Mouse (Mus musculus): Measurements from ENCODE around the gene Fli1. TPM values are rescaled to one million over a fixed set of nuclear protein-coding genes. Genes with fewer than 3 reads are reported as not detected.

The Fli1 gene
- total RNA-seq, 2 experiments from 2014 or later, result 16.2 to 16.6 TPM

DNA sequence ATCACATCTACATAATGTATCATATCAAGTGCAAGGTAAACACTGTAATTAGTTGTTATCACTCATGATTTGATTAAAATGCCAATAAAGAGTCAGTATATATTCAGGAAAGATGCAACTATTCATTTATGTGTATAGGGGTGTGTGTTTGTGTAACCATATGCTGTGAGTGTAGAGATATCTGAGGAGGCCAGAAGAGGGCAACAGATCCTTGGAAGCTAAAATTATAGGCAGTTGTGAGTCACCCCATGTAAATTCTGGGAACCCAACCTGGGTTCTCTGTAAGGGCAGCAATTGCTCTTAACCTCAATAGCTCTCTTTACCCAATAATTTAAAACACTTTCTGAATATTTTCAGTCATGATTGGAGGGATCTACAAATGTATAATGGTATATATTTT, 122.0 kb downstream of the Fli1 start:
- intact Hi-C loops (cut with DNase I; ENCODE audit: low total_unique reads), result no loop called here
- DNase-seq, result no peak

DNA sequence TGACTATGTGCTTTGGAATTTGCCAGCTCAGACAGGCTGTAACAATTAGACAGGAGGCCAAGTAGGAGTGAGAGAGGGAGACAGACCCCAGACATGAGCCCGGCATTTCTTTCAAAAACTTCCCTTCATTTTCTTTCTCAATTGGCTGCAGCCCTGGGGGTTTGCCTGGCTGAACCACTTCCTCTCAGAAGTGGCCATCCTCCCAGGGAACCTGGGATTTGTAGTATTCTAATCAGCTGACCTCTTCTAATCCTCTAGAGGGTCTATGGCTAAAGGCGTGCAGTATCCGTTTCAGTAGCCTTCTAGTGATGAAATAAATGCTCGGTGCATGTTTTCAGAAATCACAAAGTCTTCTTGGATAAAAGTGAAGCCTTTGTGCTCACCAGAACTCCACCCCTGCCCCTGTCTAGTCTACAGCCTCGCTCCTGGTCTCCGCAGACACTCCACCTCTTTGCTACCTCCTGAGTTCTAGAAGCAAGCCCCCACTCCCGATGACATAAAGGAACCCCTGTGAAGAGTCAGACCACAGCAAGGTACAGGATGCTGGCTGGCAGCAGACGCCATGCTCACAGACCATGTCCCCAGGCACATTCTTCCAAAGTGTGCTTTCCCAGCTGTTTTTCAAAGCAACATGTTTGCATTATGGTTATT, 125.1 kb downstream of the Fli1 start:
- no peak for DNase-seq
- intact Hi-C loops (cut with DNase I; ENCODE audit: low total_unique reads), result no loop called here

DNA sequence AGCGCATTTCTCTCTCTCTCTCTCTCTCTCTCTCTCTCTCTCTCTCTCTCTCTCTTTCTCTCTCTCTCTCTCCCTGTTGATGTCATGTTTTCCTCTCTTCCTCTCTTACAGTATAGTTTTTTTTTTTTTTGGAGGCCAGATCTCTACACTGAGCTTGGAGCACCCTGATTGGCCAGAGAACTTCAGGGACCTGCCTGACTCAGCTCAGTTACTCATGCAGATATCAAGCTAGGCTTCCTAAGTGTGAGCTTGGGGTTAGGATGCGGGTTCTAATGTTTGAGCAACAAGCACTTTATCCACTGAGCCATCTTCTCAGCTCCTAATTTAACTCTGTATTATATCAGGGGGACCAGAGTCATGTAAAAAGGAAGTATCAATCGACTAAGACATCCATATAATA, 126.7 kb downstream of the Fli1 start:
- intact Hi-C loops (cut with DNase I; ENCODE audit: low total_unique reads), result no loop called here
- no peak for DNase-seq

DNA sequence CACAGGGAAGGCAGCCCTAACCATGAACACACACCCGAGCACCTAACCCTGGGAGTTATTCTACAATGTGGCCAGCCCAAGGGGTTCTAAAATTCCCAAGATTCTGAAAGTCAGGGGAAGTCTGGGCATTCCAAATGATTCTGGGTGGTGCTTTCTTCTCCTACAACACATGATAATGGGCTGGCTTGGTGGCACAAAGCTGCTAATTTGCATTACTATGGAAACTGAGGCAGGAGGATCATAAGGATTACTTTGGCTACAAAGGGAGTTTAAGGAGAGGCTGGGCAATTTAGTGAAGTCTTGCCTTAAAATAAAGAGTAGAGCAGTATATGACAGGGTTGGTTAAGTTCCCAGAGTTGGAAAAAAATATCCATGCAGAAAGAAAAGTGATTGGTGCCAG, 127.7 kb downstream of the Fli1 start:
- intact Hi-C loops (cut with DNase I; ENCODE audit: low total_unique reads), result no loop called here
- no peak for DNase-seq

DNA sequence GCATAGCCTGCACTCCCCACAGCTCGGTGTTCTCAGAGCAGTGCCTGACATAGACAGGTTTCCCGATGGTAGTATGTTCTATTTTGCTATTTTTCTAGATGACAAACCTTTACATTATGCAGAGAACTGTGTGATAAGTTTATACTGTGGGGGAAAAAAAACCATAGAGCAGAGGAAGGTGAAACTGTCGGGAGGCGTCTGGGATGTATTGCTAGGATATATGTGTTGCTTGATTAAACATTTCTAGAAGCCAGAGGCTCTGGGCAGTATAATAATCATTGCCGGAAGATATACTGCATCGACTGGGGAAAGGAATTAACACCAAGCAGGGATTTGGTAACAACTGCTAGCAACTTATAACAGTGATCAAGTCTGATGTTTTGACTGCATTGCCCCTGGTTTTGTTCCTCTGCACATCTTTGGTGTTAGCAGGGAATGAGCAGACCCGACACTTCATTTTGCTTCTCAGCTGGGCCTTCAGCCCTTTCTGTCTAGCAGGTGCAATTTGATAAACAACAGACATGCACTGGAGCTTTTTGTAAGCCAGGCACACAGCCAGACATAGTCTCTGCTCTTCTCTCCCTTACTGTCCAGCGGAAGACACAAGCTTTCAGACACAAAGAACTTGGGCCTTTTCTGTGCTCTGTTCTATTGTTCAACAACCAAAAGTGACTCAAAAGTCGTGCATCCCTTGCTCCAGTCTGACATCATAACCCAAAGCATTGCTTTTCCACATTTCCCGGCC, 129.7 kb downstream of the Fli1 start:
- intact Hi-C loops (cut with DNase I; ENCODE audit: low total_unique reads), result no loop called here
- DNase-seq, result no peak

DNA sequence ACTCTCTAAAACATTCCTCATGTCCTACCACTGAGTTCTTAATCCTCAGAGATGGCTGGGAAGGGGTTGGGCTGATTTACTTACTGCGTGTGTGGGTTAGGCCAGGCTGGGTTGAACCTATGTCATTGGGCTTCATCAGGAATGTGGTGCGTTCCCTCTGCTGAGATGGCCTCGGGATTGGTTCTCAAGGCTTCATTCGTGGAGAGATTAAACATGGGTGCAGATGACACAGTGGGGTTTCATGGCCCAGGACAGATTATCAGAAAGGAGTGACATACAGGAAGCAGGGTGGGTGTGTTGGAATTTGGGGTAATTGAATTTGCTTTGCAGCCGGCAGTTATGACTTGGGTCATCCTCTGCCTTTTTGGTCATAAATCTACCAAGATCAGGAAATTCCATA, 131.2 kb downstream of the Fli1 start:
- no peak for DNase-seq
- intact Hi-C loops (cut with DNase I; ENCODE audit: low total_unique reads), result no loop called here

DNA sequence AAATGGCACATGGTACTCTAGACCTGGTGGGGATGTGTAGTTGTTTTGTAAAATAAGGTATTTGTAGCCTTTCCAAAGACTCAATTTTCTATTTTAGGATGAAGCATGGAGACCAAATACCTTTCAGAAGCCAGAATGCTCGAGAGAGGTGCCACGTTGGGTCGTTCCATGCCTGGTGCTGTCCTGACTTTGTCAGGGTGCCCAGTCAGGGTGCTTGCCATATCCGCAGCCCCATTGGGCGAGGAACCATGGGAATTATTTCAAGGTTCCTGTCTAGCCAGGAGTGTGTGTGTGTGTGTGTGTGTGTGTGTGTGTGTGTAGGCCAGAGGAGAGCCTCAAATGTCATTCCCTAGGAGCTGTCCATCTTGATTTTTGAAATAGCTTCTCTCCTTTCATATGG, 132.0 kb downstream of the Fli1 start:
- intact Hi-C loops (cut with DNase I; ENCODE audit: low total_unique reads), result no loop called here
- DNase-seq, result no peak

DNA sequence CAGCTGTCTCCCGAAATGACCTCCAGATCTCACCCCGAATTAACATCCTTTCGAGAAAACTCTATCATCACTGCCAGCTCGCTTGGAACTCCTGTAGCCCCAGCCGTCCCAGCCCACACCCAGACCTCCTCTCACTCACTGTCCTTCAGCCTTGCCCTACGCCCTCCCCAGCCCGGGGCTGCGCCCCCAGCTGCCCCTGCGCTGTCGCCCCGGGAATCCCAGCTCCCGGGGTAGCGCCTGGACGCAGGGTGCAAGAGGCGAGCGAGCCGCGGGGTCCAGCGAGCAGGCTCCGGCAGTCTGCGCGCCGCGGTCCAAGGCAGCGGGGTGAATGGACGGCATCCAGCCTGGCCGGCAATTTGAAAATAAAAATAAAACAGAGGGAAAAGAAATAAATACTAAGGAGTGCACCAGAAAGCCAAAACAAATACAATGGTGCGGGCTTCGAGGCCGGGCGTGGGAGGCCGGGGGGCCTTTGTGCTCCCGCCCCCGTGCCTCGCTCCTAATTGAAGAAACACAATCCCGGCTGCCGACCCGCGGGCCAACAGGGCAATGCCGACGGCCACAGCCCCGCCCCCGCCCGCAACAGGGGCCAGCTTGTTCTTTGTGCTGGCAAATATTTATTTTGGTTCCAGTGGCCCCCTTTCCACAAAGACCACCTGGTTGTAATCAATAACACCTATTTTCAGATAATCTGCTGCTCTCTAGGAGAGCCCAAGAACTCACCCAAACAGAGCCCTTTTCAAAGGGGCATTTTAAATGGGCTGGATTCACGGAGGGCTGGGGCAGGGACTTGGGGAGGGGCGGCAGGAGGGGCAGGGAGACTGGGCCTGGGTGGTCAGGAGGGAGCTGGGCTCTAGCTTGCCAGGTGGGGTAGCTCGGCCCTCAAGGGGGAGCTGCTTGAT, 133.3 kb downstream of the Fli1 start:
- DNase-seq, result peak; percentile 30
- intact Hi-C loops (cut with DNase I; ENCODE audit: low total_unique reads), result loop anchor here (5.0 to 10.0 kb wide), 4 partner anchors 145 to 835 kb away; no protein-coding TSS in a partner anchor

DNA sequence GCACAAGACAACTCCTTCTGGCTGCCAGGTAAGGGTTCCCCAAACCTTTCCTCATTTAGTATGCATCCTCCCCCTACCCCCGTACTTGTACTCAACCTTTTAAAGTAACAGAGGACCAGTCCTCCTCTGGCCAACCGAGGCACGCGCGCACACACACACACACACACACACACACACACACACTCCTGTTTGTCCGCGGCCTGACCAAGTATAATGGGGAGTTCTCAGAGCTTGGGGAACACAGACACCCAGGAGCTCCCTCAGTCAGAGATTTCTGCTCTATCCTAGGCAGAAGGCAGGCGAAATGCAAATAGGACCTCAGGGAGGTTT, 134.0 kb downstream of the Fli1 start:
- intact Hi-C loops (cut with DNase I; ENCODE audit: low total_unique reads), result loop anchor here (5.0 to 10.0 kb wide), 4 partner anchors 146 to 836 kb away; no protein-coding TSS in a partner anchor
- no peak for DNase-seq

DNA sequence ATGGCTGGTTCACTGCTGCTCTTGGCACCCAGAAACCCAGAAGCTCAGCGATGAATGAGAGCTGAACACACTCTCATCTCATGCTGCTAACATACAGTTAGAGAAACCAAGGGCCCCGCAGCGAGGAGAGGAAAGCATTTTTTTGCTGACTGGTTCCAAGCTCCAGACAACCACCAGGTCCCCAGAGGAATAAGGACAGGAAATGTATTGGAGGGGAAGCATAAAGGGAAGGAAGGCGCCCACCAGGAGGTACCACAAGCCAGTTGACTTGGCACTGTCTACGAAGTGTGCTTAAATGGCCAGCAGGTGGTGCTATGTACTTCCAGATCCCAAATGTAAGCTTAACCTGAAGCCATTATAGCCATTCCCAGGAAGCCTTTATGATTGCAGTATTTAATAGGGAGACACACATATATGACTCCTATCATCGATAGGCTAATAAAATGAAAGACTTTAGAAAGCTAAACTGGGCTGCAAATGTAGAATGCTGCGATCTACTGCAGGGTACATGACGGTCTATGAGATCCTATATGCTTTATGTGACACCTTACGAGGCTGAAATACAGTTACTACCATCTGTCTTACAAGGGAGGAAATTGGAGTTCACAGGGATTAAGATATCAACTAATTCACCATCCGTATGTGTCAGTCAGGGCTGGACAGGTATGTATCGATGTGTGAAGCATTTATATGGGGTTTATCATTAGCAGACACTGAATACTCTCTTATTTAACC, 137.3 kb downstream of the Fli1 start:
- intact Hi-C loops (cut with DNase I; ENCODE audit: low total_unique reads), result loop anchor here (5.0 to 10.0 kb wide), 4 partner anchors 149 to 839 kb away; no protein-coding TSS in a partner anchor
- DNase-seq, result peak; percentile 26

DNA sequence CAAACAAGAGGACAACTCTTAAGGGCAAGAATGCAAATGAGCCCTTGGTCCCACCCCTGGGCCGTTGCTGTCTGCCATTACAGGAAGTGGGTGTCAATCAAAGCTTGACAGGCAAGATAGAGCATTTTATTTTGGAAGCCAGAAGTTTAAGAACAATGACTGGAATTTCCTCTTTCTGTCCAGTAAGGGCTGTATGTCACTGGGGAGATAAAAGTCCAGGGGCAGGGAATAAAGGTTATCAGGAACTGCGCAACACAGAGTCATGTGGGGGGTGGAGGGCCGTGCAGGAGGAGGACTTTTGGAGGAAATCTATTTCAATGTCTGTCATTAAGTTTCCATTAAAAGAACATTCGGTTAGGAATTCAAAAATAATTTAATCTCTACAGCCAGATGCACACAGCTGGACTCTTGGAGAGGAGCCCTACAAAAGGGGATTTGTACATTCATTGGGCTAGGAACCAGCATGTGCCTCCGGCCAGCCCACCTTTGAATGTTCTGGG, 141.9 kb downstream of the Fli1 start:
- no peak for DNase-seq
- intact Hi-C loops (cut with DNase I; ENCODE audit: low total_unique reads), result loop anchor here (10.0 kb wide), 3 partner anchors 154 to 844 kb away; no protein-coding TSS in a partner anchor

DNA sequence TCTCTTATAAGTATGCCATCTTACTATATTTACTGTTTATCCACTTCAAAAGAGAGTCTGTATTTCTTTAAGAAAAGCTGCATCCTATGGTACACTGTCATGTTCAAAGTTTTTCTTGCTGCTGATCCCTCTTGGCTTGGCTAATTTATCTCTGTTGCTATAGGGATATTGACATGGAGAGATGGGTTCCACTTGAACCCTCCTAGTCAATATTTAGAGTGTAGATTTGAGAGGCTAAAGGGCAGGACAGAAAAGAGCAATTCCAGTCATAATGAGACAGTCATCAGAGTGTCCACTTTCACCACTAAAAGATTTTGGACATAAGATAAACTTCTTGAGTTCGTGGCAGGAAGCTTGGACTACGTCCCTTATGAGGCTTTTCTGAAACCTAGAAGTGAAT, 142.4 kb downstream of the Fli1 start:
- intact Hi-C loops (cut with DNase I; ENCODE audit: low total_unique reads), result loop anchor here (10.0 kb wide), 3 partner anchors 155 to 845 kb away; no protein-coding TSS in a partner anchor
- DNase-seq, result no peak

DNA sequence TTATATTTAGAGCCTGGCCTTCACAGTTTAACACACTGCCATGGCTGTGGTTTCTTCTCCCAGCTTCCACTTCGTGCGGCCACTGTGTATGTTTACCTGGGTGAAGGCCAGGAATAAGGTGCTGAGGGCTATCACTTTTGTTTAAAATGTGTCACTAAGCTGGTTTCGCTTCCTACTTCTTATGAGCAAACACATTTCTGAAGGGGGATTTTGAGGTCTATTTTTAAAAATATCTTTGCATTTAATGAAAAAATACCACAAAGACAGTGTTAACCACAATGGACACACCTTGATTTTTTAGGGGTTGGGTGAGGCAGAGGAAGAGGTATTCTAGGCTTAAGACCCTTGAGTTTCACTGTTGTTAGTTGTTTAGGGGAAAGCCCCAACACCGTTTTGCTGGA, 147.9 kb downstream of the Fli1 start:
- DNase-seq, result no peak
- intact Hi-C loops (cut with DNase I; ENCODE audit: low total_unique reads), result no loop called here

DNA sequence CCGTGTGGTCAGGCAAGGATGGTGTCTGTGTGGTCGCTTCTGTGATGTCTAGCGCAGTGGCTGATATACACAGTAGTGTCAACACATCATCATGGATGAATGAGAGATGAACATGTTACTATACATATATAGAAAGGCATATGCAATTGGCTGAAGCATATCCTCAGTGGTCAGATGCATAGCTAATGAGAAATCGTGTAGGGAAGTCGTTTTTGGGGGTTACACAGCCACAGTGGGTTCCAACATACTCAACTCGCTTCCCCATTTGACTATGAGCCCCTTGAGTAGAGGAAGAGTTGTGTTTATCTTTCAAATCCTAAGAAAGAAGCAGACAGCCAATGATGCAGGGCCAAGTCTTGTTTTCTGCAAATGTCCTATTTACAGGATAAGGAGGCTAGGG, 149.9 kb downstream of the Fli1 start:
- no peak for DNase-seq
- intact Hi-C loops (cut with DNase I; ENCODE audit: low total_unique reads), result no loop called here

DNA sequence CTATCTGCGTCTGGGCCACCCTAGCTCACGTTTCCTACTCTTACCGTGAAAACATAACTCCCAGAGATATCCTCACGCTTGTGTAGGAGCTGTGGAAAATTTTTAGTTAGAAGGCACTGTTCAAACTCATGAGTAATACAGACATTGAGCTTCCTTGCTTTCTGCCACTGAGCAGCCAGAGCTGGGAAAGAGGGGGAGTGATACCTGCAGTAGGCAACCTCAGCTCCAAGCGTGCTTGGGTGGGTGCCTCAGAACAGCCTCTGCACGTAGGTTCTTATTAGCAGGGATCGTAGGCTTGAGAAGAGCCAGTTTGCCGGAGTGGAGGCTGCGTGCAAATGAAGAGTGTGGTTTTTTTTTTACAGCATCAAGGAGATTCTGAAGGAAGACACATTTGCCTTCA, 151.0 kb downstream of the Fli1 start:
- intact Hi-C loops (cut with DNase I; ENCODE audit: low total_unique reads), result no loop called here
- DNase-seq, result no peak

DNA sequence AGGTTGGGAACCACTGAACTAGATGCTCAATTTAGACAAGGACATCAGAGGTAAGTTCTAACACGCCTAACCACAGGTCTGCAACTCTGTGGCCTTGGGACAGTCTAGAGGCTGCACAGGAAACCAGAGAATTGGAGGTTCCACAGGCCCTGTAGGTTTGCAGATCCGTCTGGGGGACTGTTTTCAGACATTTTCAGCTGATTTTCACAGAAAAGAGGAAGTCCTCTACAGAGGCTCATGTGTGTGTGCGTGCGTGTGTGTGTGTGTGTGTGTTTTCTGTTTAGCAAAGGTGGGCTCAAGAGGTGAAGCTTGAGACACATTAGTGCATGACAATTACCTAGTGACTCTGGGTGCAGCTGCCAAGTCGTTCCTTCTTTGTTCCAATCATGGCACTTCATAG, 151.6 kb downstream of the Fli1 start:
- DNase-seq, result no peak
- intact Hi-C loops (cut with DNase I; ENCODE audit: low total_unique reads), result no loop called here

DNA sequence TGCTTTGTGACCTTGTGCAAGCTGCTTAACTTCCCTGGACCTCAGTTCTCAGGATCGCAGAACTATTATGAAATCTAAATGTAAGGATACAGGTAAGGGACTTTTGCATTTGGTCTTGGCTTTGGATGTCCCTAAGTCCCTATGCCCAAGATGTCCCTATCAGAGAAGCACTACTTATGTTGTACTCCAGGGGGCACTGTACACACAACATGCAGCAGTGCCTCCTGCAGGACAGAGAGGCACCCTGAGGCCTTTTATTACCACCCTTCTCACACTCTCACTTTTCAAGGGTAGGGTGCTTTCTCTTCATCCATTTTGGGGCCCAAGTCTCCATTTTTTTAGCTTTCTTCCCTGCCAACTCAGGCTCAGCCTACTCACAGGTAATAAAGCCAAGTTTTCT, 154.5 kb downstream of the Fli1 start:
- DNase-seq, result no peak
- intact Hi-C loops (cut with DNase I; ENCODE audit: low total_unique reads), result no loop called here

DNA sequence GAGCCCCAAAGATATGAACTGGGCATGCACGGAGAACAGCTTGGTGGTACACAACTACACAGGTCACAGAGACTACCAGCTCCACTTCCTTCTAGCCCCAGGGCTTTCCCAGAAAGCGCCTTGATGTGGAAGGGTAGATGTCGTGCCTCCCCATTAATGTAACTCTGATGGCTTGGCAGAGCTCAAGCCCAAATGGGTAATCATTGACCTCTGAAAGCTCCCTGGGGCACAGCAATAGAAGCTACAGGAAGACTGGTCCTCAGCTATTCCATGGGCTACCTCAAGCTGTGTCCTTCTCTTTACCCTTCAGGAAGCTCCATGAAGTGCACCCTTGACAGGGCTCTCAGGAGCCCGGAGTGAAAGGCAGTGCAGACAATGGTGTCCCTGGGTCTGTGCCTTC, 157.8 kb downstream of the Fli1 start:
- DNase-seq, result no peak
- intact Hi-C loops (cut with DNase I; ENCODE audit: low total_unique reads), result no loop called here

DNA sequence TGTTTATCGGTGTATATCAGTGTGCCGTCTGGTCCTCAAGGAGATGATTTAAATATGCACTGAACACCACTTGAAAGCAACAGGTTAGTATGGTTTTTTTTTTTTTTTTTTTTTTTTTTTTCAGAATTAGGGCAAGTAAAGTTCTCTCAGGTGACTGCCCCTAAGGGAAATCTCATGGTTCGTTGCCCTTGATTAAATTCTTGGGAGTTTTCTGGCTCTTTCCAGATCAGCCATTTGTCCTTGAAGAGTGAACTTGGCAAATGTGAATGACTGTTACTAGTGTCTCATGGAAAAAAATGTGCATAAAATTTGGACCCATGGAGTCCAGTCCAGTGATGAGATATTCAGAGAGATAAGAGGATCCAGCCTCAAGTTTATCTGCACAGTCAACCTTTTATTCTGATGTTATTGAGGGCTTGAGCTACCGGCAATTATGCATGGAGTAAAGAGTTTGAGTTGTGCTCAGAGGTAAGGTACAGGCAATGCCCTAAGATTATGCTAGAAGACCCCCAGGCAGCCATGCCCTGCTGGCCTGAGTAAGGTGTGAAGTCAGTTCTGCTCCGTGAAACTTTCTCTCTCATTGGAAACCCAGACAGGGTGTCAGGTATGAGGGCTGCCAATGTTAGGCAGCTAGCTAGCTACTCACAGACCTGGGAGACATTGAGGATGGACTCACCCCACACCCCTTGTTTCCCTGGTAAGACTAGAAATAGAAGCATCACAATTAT, 165.6 kb downstream of the Fli1 start:
- intact Hi-C loops (cut with DNase I; ENCODE audit: low total_unique reads), result no loop called here
- DNase-seq, result no peak
